Mouse (Mus musculus): ENCODE results near the gene Gm14147.
"Not testable (repeated sequence)": the region's sequence is repeated elsewhere in the genome, so short reads cannot be mapped to it uniquely, and the experiment has no call there.

Gm14147 gene

GRCm38 (mm10) chr2:151097945-151098344 is at the start of gene Gm14147:
Gm14147 (plus strand) TSS chr2:151098245.
- DNase-seq: not testable (repeated sequence)

GRCm38 (mm10) chr2:151056637-151057036 is 41.4 kb upstream of the Gm14147 start:
- no peak for DNase-seq

GRCm38 (mm10) chr2:151092250-151092649 is 5.8 kb upstream of the Gm14147 start, which contains the start of gene Gm14151:
Gm14151 (minus strand) TSS chr2:151092350.
- not testable (repeated sequence) for DNase-seq

Data from thymus, postnatal 25 days (tissue).